Mouse (Mus musculus): Measurements from ENCODE around the gene Setd1a. TPM values are rescaled to one million over a fixed set of nuclear protein-coding genes. Genes with fewer than 3 reads are reported as not detected.

The Setd1a gene
- 8.2 and 9.2 TPM in 2 replicates for polyA plus RNA-seq (2012; rRNA removed)

DNA sequence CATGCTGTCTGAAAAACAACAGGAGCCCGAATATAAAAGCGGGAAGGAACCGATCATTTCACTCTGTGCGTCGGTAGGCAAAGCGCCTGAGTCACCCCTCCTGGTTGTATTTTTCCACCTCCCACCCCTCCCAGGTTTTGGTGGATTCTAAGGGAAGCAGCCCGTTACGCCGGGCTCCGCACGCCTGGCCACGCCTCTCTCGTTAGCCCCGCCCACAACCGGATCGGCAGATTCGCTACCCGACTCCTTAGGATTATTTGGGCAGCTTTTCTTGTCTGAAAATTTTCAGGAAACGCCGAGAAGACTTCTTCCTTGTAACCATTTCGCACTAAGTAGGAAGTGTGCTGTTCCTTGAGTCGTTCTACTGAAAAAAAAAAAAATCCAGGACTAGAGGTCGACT lies at the start of gene Setd1a:
Setd1a (plus strand) TSS at position 245 of the 400 bp plus-strand sequence.

GRCm38 (mm10) chr7:127732066-127732465 lies 44.4 kb upstream of the Setd1a start, which contains the start of gene Ctf2:
Ctf2 (minus strand) TSS chr7:127732166.

GRCm38 (mm10) chr7:127744366-127745045 lies 32.0 kb upstream of the Setd1a start, which contains the start of gene Fbxl19:
Fbxl19 (plus strand) TSS chr7:127744543.

GRCm38 (mm10) chr7:127769651-127770038 lies 6.8 kb upstream of the Setd1a start, which contains the start of gene Orai3:
Orai3 (plus strand) TSS chr7:127769815.

GRCm38 (mm10) chr7:127785308-127785707 lies 8.8 kb downstream of the Setd1a start, which contains the start of gene Gm49388:
Gm49388 (plus strand) TSS chr7:127785608.

DNA sequence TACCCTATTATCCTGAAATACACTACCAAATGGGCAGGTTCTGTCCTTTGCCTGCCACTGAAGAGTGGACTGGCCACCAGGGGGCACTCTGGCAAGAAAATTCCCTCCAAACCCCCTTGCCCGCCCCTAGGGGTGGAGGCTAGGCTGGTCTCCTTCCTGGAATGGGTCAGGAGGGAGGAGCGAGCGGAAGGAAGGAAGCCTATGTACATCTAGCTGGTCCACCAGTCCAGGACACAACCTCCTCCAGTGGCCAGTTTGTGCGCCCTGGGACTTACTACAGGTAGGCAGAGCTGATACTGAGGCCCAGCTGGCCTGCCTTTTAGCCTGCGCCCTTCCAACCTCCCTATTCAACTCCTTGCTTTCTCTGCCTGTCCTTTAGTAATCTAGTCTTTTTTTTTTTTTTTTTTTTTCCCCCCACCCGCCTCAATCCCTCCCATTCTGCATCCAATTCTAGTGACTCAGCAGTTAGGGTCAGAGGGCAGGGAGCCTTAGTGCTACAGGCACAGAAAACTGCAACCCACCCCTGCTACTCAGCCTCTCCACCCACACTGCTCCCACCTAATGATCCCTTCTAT lies 24.1 kb downstream of the Setd1a start, which contains the start of gene Hsd3b7:
Hsd3b7 (plus strand) TSS at position 170 of the 575 bp plus-strand sequence.

GRCm38 (mm10) chr7:127824176-127824871 lies 47.9 kb downstream of the Setd1a start, which contains the start of the genes Stx4a and Stx1b:
Stx4a (plus strand) TSS chr7:127824294.
Stx1b (minus strand) TSS chr7:127824549.

Other genes with a start within 250 kb of the Setd1a start
- gene Tmem265, start 215.3 kb upstream of the Setd1a start, polyA plus RNA-seq (2012; rRNA removed) = 0.83 and 2.6 TPM in 2 replicates
- gene Phkg2, start 203.3 kb upstream of the Setd1a start, polyA plus RNA-seq (2012; rRNA removed) = 55.0 and 55.1 TPM in 2 replicates
- 3.1 and 3.2 TPM in 2 replicates for gene Ccdc189, start 188.1 kb upstream of the Setd1a start, polyA plus RNA-seq (2012; rRNA removed)
- 24.1 and 24.4 TPM in 2 replicates for gene Rnf40, start 187.9 kb upstream of the Setd1a start, polyA plus RNA-seq (2012; rRNA removed)
- 8.3 and 8.5 TPM in 2 replicates for gene Zfp629, start 160.9 kb upstream of the Setd1a start, polyA plus RNA-seq (2012; rRNA removed)
- gene Bcl7c, start 67.7 kb upstream of the Setd1a start, polyA plus RNA-seq (2012; rRNA removed) = 30.5 and 30.6 TPM in 2 replicates
- 17.1 and 23.7 TPM in 2 replicates for gene Ctf1, start 63.9 kb upstream of the Setd1a start, polyA plus RNA-seq (2012; rRNA removed)
- not detected in 2 replicates for gene Ctf2, start 44.5 kb upstream of the Setd1a start, polyA plus RNA-seq (2012; rRNA removed)
- gene Fbxl19, start 32.1 kb upstream of the Setd1a start, polyA plus RNA-seq (2012; rRNA removed) = 47.9 and 56.8 TPM in 2 replicates
- 35.4 and 46.9 TPM in 2 replicates for gene Orai3, start 6.9 kb upstream of the Setd1a start, polyA plus RNA-seq (2012; rRNA removed)
- 0.86 TPM in 1 of 2 replicates, not detected in the other for gene Gm49388, start 8.9 kb downstream of the Setd1a start, polyA plus RNA-seq (2012; rRNA removed)
- 64.8 and 84.2 TPM in 2 replicates for gene Hsd3b7, start 23.9 kb downstream of the Setd1a start, polyA plus RNA-seq (2012; rRNA removed)
- 61.1 and 76.4 TPM in 2 replicates for gene Stx4a, start 47.6 kb downstream of the Setd1a start, polyA plus RNA-seq (2012; rRNA removed)
- gene Stx1b, start 47.9 kb downstream of the Setd1a start, polyA plus RNA-seq (2012; rRNA removed) = 3.9 and 4.8 TPM in 2 replicates
- 20.2 and 20.8 TPM in 2 replicates for gene Zfp646, start 99.6 kb downstream of the Setd1a start, polyA plus RNA-seq (2012; rRNA removed)
- gene Zfp668, start 100.2 kb downstream of the Setd1a start, polyA plus RNA-seq (2012; rRNA removed) = 6.5 and 7.7 TPM in 2 replicates
- 5.0 and 5.2 TPM in 2 replicates for gene Prss53, start 114.3 kb downstream of the Setd1a start, polyA plus RNA-seq (2012; rRNA removed)
- gene Gm21974, start 118.8 kb downstream of the Setd1a start, polyA plus RNA-seq (2012; rRNA removed) = not detected in 2 replicates
- 136 and 159 TPM in 2 replicates for gene Vkorc1, start 118.9 kb downstream of the Setd1a start, polyA plus RNA-seq (2012; rRNA removed)
- 74.3 and 95.0 TPM in 2 replicates for gene Bckdk, start 127.4 kb downstream of the Setd1a start, polyA plus RNA-seq (2012; rRNA removed)
- 9.7 and 12.9 TPM in 2 replicates for gene Kat8, start 135.8 kb downstream of the Setd1a start, polyA plus RNA-seq (2012; rRNA removed)
- 119 and 136 TPM in 2 replicates for gene Prss8, start 153.4 kb downstream of the Setd1a start, polyA plus RNA-seq (2012; rRNA removed)
- 7.5 and 10.7 TPM in 2 replicates for gene Prss36, start 170.1 kb downstream of the Setd1a start, polyA plus RNA-seq (2012; rRNA removed)
- gene Fus, start 190.8 kb downstream of the Setd1a start, polyA plus RNA-seq (2012; rRNA removed) = 156 and 158 TPM in 2 replicates
- gene Pycard, start 217.2 kb downstream of the Setd1a start, polyA plus RNA-seq (2012; rRNA removed) = 407 and 442 TPM in 2 replicates
- gene Trim72, start 227.3 kb downstream of the Setd1a start, polyA plus RNA-seq (2012; rRNA removed) = 18.5 and 21.0 TPM in 2 replicates